Mouse (Mus musculus) spleen, adult 2 months (tissue): ENCODE data around the gene Abcd2.

Experiments used
- CTCF ChIP-seq: fragments of 200-500 bp; IDR thresholded peaks from 2 replicates; pipeline ENCODE4 v1.5.1; 2011; ENCODE audit warnings: mild to moderate bottlenecking, inconsistent platforms; ENCODE audit not compliant: insufficient read depth, insufficient read length, insufficient replicate concordance; ENCODE audit errors: extremely low read depth
- POLR2A ChIP-seq: fragments of 200-500 bp; IDR thresholded peaks from 2 replicates; pipeline ENCODE4 v1.6.1; 2011; ENCODE audit warnings: low read depth, low read length, inconsistent platforms

DNA sequence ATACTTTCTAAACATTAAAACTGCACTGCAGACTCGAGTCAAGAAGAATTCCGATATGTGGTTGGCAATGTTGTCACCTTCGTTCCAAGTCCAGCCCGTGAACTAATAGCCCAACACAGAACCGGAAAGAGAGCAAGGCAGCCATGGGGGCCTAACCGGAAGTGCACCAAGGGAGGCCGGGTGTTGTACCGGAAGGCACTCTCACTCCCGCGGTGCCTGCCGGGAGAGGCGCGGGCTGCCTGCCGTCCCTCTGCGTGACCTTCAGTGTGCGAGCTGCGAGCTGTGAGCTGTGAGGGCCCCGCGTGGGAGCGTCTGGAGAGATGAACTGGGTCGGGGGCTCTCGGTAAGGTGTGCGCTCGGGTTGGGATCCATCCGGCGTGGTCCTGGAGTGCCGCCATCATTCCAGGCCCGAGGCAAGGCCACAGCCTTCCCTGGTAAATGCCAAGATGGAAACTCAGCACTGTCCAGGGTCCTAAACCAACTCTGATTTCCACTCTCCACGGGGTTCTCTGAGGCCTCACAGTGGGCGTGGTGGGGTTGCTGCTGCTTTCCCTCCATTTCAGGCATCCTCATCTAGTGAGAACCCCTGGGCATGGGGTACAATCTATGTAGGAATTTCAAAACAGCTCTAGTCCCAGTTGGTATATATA, 7.8 kb upstream of the Abcd2 start, which contains the start of gene CN725425:
- TF ChIP-seq CTCF (no peak), POLR2A (no peak)
